Mouse (Mus musculus): ENCODE data around the gene 4933415F23Rik.

DNA sequence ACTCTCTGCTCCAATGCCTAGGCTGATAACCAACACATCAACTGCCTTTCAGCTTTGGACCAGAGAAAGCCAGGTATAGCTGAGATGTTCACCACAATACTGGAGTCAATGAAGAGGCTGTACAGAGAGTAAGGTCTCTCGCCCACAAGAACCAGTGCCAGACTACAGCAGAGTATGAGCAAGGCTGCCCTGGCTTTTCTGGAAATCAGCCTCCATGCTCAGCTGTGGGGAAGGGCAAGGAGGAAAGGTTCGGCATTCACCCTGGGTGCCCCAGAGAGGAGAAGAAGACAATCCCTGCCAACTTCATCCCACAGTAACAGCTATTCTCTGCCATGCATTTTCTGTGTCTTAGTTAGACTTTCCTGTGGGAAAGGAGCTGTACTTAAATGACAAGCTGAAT, 38.1 kb downstream of the 4933415F23Rik start:
- TF ChIP-seq CTCF (IDR thresholded peaks at IDR 0.05; ENCODE audit: low read depth, low read length), result no peak
- TF ChIP-seq POLR2A (IDR thresholded peaks at IDR 0.05; ENCODE audit: borderline replicate concordance, low read depth, low read length), result no peak

Data from bone marrow macrophage, adult 2 months (primary cell).